Mouse (Mus musculus) G1E (cell line): Measurements from ENCODE around the gene Plxnc1. TPM values are rescaled to one million over a fixed set of nuclear protein-coding genes. Genes with fewer than 3 reads are reported as not detected.

ENCODE experiments used
- ATAC-seq: 2 replicates; pipeline ENCODE4 v1.8.0; 2016; ENCODE audit warnings: mild to moderate bottlenecking; ENCODE audit not compliant: insufficient number of reproducible peaks, poor library complexity, low FRiP score, severe bottlenecking; ENCODE audit errors: extremely low read depth
- DNase-seq: peaks from one replicate; pipeline ENCODE4 v3.0.0; 2012; ENCODE audit warnings: low spot score
- H3K27me3 ChIP-seq: 2 replicates; pipeline ENCODE4 v1.6.1; 2012; ENCODE audit warnings: mild to moderate bottlenecking, low read length, inconsistent platforms; ENCODE audit not compliant: insufficient read depth
- H3K36me3 ChIP-seq: replicated peaks from 2 replicates; pipeline ENCODE3; 2012; ENCODE audit warnings: mild to moderate bottlenecking, inconsistent platforms
- H3K4me1 ChIP-seq: 2 replicates; pipeline ENCODE4 v1.6.1; 2012; ENCODE audit warnings: low read depth, low read length, inconsistent platforms, mixed read lengths; ENCODE audit not compliant: insufficient read depth
- H3K4me3 ChIP-seq: 2 replicates; pipeline ENCODE4 v1.5.1; 2012; ENCODE audit warnings: low read depth, mild to moderate bottlenecking, inconsistent platforms, low read length, moderate library complexity, mixed read lengths
- H3K9me3 ChIP-seq: replicated peaks from 2 replicates; pipeline ENCODE4 v1.6.1; 2012; ENCODE audit warnings: inconsistent platforms
- CTCF ChIP-seq: IDR thresholded peaks from 2 replicates; pipeline ENCODE4 v1.5.1; 2012; ENCODE audit warnings: low read depth, low read length, inconsistent platforms, mixed read lengths
- GATA1 ChIP-seq: IDR thresholded peaks from 2 replicates; pipeline ENCODE4 v1.6.1; 2012; ENCODE audit warnings: borderline replicate concordance, low read length, inconsistent platforms, mixed read lengths
- GATA2 ChIP-seq: IDR thresholded peaks from 2 replicates; pipeline ENCODE4 v1.6.1; 2012; ENCODE audit warnings: low read depth, low read length, inconsistent platforms, borderline replicate concordance
- POLR2AphosphoS5 ChIP-seq: IDR thresholded peaks from 2 replicates; pipeline ENCODE4 v1.6.1; 2012; ENCODE audit warnings: low read depth, low read length, inconsistent platforms; ENCODE audit not compliant: insufficient replicate concordance
- TAL1 ChIP-seq: conservative IDR thresholded peaks from 2 replicates; pipeline ENCODE4 v1.6.1; 2012; ENCODE audit warnings: low read depth, low read length, inconsistent platforms, mixed read lengths
- polyA plus RNA-seq: library from polyadenylated mRNA; stranded (reverse); fragments of >175 nt; gene quantifications from 2 replicates; pipeline ENCODE4 v1.2.3, GENCODE M21; 2012
- total RNA-seq, 2 experiments: library from RNA; stranded (forward) in 1 of 2; stranded (reverse) in 1 of 2; fragments of 200-1000 nt in 1 of 2; fragments of >200 nt in 1 of 2; fragmentation: Nextera tagmentation in 1 of 2; gene quantifications; 2 replicates each; pipeline ENCODE4 v1.2.3; 2014 to 2017

Plxnc1 gene
- total and polyA plus RNA-seq, 3 experiments: 23.0 to 163 (median 131) TPM

DNA sequence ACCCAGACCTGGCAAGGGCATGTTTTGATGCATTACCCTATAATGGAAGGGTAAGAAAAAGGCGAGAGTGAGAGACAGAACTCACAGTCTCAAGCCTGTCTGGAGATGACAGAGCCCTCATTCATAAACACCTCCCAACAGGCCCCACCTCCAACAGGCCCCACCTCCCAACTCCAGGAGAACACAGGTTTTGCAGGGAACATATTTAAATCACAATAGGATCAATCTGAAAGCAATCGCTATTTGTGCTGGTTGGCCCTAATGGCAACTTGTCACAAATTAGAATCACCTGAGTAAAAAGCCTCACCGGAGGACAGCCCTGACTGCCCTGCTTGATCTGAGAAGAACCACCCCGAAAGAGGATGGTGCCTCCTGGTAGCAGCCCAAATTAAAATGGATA, 54.9 kb downstream of the Plxnc1 start:
- TF ChIP-seq TAL1 (no peak), CTCF (no peak), GATA1 (no peak), POLR2AphosphoS5 (no peak), GATA2 (no peak)
- Histone ChIP-seq H3K36me3 (peaks cover 52% of the 10 kb centered on the region), H3K27me3 (no peaks in the 10 kb centered on the region), H3K4me3 (no peak overlapping the region), H3K4me1 (peaks cover 3% of the 10 kb centered on the region), H3K9me3 (peaks cover 13% of the 10 kb centered on the region)
- ATAC-seq (no peak), DNase-seq (no peak)

DNA sequence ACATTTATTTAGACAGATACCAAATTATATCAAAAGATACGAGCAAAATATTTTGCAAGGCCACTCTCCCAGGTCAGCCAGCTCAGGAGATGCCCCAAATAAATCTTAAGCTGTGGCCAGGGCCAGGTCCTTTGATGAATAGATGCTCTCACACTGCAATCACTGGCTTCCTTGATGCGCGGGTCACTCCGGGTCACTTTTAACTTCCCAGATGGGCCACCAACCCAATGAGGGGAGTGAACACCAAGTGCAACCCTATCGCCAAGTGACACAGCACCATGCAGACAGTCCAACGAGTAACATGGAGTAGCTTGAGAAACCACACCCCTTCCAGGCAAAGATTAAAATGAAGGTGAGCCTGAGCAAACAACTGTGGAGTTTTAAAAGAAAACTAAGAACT, 61.4 kb downstream of the Plxnc1 start:
- H3K4me3 ChIP-seq: no peak overlapping the region
- peaks cover 54% of the 10 kb centered on the region for H3K36me3 ChIP-seq
- DNase-seq: no peak
- H3K27me3 ChIP-seq: no peaks in the 10 kb centered on the region
- peaks cover under 1% of the 10 kb centered on the region for H3K9me3 ChIP-seq
- no peak for ATAC-seq
- TF ChIP-seq GATA2 (no peak), TAL1 (no peak), CTCF (no peak), POLR2AphosphoS5 (no peak), GATA1 (no peak)
- 0 out of 2 replicates have a peak, but pooled peaks cover 5% of the 10 kb centered on the region for H3K4me1 ChIP-seq

DNA sequence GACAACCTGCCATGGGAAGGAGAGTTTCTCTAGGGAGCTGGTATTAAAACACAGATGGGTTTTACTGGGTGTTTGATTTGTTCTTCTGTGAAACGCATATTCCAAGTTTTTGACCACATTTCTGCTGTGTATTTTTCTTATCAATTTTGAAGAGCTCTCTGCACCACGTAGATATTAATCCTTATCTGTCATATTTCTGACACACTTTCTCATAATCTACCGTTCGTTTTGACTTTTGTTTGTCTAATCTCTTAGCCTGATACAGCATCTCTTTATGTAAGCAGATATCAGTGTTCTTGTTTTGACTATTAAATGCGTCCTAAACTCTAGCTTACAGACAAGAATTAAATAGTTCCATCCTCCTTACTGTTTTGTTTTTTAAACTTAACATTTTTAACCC, 73.1 kb downstream of the Plxnc1 start:
- ATAC-seq: peak; percentile 79
- no peak overlapping the region for H3K4me3 ChIP-seq
- no peak for TF ChIP-seq CTCF
- no peak for TF ChIP-seq POLR2AphosphoS5
- no peak for TF ChIP-seq GATA2
- TF ChIP-seq GATA1: no peak
- TF ChIP-seq TAL1: peak; percentile 67
- no peaks in the 10 kb centered on the region for H3K27me3 ChIP-seq
- peak; percentile 29 for DNase-seq
- H3K36me3 ChIP-seq: peaks cover 64% of the 10 kb centered on the region
- peaks cover 44% of the 10 kb centered on the region for H3K4me1 ChIP-seq
- H3K9me3 ChIP-seq: peaks cover 11% of the 10 kb centered on the region

DNA sequence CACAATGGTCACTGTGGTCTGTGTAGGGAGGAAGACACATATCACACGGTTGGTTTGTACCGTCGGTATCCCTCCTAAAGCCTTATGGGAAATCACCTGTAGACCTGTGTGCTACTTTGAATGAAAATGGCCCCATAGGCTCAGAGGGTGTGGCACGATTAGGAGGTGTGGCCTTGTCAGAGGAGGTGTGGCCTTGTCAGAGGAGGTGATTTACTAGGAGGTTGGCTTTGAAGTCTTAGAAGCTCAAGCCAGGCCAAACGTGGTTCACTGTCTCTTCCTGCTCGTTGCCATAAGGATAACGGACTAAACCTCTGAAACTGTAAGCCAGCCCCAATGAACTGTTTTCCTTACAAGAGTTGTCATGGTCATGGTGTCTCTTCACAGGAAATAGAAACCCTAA, 73.5 kb downstream of the Plxnc1 start:
- no peak for DNase-seq
- Histone ChIP-seq H3K36me3 (peaks cover 64% of the 10 kb centered on the region), H3K4me1 (peaks cover 43% of the 10 kb centered on the region), H3K9me3 (peaks cover 11% of the 10 kb centered on the region), H3K27me3 (no peaks in the 10 kb centered on the region), H3K4me3 (no peak overlapping the region; the same call in 1 of the 2 replicates)
- TF ChIP-seq GATA1 (no peak), TAL1 (no peak), POLR2AphosphoS5 (no peak), CTCF (no peak), GATA2 (no peak)
- no peak for ATAC-seq

DNA sequence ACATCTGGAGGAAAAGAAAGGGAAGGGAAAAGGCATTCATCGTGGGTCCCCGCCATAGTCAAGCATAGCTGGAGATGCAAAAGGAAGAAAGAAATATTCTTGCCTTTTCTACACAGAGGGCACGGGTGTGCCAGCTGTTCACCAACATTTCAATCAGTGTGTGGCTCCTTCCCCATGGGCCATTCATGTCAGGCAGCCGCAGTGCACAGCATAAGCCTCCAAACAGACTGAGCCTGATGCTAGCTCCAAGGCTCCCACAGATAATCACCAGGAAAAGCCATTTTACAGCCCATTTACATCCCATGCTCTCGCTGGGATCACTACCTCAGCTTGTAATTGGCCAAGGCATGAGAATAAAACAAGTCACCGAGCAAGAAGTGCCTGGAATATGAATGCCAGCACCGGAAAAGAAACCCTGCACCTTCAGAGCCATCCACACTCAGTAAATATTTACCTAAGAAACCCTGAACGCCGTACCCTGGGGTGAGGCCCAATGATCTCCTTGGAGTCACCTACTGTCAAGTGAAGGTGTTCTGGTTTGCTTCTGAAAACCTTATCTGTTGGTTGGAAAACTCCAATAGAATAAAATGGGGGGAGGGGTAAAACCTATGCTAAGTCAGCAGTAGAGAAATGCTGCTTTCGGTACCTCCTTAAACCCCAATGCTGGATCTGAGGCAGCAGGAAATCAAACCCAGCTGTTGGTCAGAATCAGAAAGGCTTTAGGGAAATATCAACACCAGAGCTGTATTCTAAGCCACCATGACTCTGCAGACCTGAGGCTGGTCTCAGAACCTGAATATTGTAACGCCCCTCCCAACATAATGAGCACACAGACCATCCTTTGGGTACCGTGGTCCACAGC, 77.4 kb downstream of the Plxnc1 start:
- H3K9me3 ChIP-seq: peaks cover 11% of the 10 kb centered on the region
- H3K4me3 ChIP-seq: no peak overlapping the region
- TF ChIP-seq CTCF (no peak), GATA1 (no peak), TAL1 (no peak), POLR2AphosphoS5 (no peak), GATA2 (no peak)
- H3K27me3 ChIP-seq: no peaks in the 10 kb centered on the region
- peaks cover 78% of the 10 kb centered on the region for H3K36me3 ChIP-seq
- DNase-seq: no peak
- no peak for ATAC-seq
- peaks cover 35% of the 10 kb centered on the region for H3K4me1 ChIP-seq

GRCm38 (mm10) chr10:94865206-94865605, 79.4 kb downstream of the Plxnc1 start:
- peaks cover 16% of the 10 kb centered on the region; the same call in 1 of the 2 replicates for H3K4me1 ChIP-seq
- no peak for ATAC-seq
- no peak for TF ChIP-seq GATA2
- TF ChIP-seq CTCF: no peak
- TF ChIP-seq GATA1: no peak
- TF ChIP-seq TAL1: no peak
- no peak for TF ChIP-seq POLR2AphosphoS5

More at GRCm38 (mm10) chr10:94865206-94865605, 79.4 kb downstream of the Plxnc1 start:
- Histone ChIP-seq H3K4me3 (no peak overlapping the region), H3K36me3 (peaks cover 79% of the 10 kb centered on the region), H3K9me3 (peaks cover under 1% of the 10 kb centered on the region; the same call in 1 of the 2 replicates), H3K27me3 (no peaks in the 10 kb centered on the region)
- no peak for DNase-seq
